Mouse (Mus musculus) lung, adult 2 months (tissue): Measurements from ENCODE around the gene Gm45837.

Source experiments
- CTCF ChIP-seq: fragments of 200-500 bp; IDR thresholded peaks from 2 replicates; pipeline ENCODE4 v1.5.1; 2011; ENCODE audit warnings: mild to moderate bottlenecking, low read length, control low read depth; ENCODE audit not compliant: insufficient read depth
- POLR2A ChIP-seq: fragments of 200-500 bp; IDR thresholded peaks from 2 replicates; pipeline ENCODE4 v1.6.1; 2011; ENCODE audit warnings: low read depth, mild to moderate bottlenecking, control low read depth, low read length, borderline replicate concordance; ENCODE audit errors: extremely low read depth

DNA sequence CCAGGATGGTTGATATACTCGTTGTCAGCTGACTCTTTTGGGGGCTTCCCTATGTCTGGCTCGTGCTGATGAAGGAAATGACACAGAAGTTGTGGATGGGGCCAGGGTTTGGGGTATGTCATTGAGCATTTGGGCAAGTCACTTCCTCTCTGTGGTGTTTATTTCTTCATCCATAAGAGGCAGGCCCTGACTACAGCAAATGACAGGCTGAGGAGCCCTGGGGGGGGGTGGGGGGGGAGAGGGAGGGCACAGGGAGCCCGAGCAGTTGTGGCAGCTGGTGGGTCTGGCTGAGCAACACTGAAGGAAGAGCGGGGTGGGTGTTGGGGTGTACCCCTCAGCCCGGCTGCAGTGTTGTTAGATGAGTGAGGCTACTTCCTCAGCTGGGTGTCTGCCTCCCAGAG is 47.9 kb upstream of the Gm45837 start:
- no peak for TF ChIP-seq CTCF
- no peak for TF ChIP-seq POLR2A
